Mouse (Mus musculus) ES-E14 (cell line): ENCODE measurements around the gene Mib2.

Source experiments
- CHD2 ChIP-seq: IDR thresholded peaks from 2 replicates; pipeline ENCODE4 v1.6.1; 2014; ENCODE audit warnings: mild to moderate bottlenecking, low read depth, low read length, inconsistent platforms
- HCFC1 ChIP-seq: IDR thresholded peaks from 2 replicates; pipeline ENCODE4 v1.6.1; 2012; ENCODE audit warnings: low read length, inconsistent platforms, borderline replicate concordance; ENCODE audit not compliant: insufficient read depth
- MAFK ChIP-seq: IDR thresholded peaks from 2 replicates; pipeline ENCODE4 v1.6.1; 2014; ENCODE audit warnings: mild to moderate bottlenecking, low read depth, low read length, inconsistent platforms; ENCODE audit not compliant: insufficient read depth
- ZC3H11A ChIP-seq: IDR thresholded peaks from 2 replicates; pipeline ENCODE4 v1.6.1; 2012; ENCODE audit warnings: low read depth, mild to moderate bottlenecking, inconsistent platforms, low read length, borderline replicate concordance
- ZNF384 ChIP-seq: IDR thresholded peaks from 2 replicates; pipeline ENCODE4 v1.6.1; 2012; ENCODE audit warnings: low read depth, low read length, inconsistent platforms

GRCm38 (mm10) chr4:155653086-155653450, 15.9 kb downstream of the Mib2 start, which contains the start of gene Mmp23:
- TF ChIP-seq HCFC1 (no peak), CHD2 (no peak), MAFK (no peak), ZNF384 (no peak), ZC3H11A (no peak)
